Mouse (Mus musculus) limb, embryonic 11.5 days (tissue): ENCODE measurements around the gene Elmo1. TPM values are rescaled to one million over a fixed set of nuclear protein-coding genes. Genes with fewer than 3 reads are reported as not detected.
A peak's percentile ranks its signal among the peaks of the same experiment; 100 is the strongest.

Experiments used
- ATAC-seq: fragments of 200-750 bp; cut with Nextera tagmentation; 2 replicates; pipeline ENCODE4 v1.8.0; 2017; ENCODE audit warnings: low read depth; ENCODE audit not compliant: insufficient number of reproducible peaks, low FRiP score, low TSS enrichment
- DNase-seq: peaks from one replicate; pipeline ENCODE4 v3.0.0-alpha.2; 2015; ENCODE audit warnings: low spot score
- H3K27ac ChIP-seq: fragments of 300-500 bp; sonication (generic); replicated peaks from 2 replicates; pipeline ENCODE4 v1.5.1; 2014; ENCODE audit warnings: low read depth, mild to moderate bottlenecking, low read length
- H3K27me3 ChIP-seq: fragments of 300-500 bp; sonication (generic); 2 replicates; pipeline ENCODE4 v1.6.1; 2014; ENCODE audit warnings: mild to moderate bottlenecking, low read length, mixed read lengths; ENCODE audit not compliant: control insufficient read depth, insufficient read depth
- H3K36me3 ChIP-seq: fragments of 300-500 bp; sonication (generic); 2 replicates; pipeline ENCODE4 v1.6.1; 2014; ENCODE audit warnings: mild to moderate bottlenecking, low read length, moderate library complexity, mixed read lengths; ENCODE audit not compliant: control insufficient read depth, insufficient read depth
- H3K4me1 ChIP-seq: fragments of 300-500 bp; sonication (generic); 2 replicates; pipeline ENCODE4 v1.6.1; 2014; ENCODE audit warnings: low read length, mixed read lengths; ENCODE audit not compliant: control insufficient read depth, insufficient read depth
- H3K4me2 ChIP-seq: fragments of 300-500 bp; sonication (generic); 2 replicates; pipeline ENCODE4 v1.6.1; 2014; ENCODE audit warnings: low read depth, mild to moderate bottlenecking, moderate library complexity; ENCODE audit not compliant: severe bottlenecking
- H3K4me3 ChIP-seq: fragments of 300-500 bp; sonication (generic); 2 replicates; pipeline ENCODE4 v1.5.1; 2014; ENCODE audit warnings: low read depth, low read length
- H3K9ac ChIP-seq: fragments of 300-500 bp; sonication (generic); 2 replicates; pipeline ENCODE4 v1.6.1; 2014; ENCODE audit warnings: mild to moderate bottlenecking, low read length
- H3K9me3 ChIP-seq: fragments of 300-500 bp; sonication (generic); 2 replicates; pipeline ENCODE4 v1.6.1; 2016; ENCODE audit warnings: low read length; ENCODE audit not compliant: control insufficient read depth
- WGBS: fragments of 180-500 bp; shearing (Covaris S2); extraction: QIAGEN DNeasy Blood & Tissue Kit; methylation state at CpG from one replicate; pipeline ENCODE4 v1.1.7; 2014; 5-methylcytosine and 5-hydroxymethylcytosine counted together
- polyA plus RNA-seq: library from polyadenylated mRNA; unstranded; fragments of >200 nt; fragmentation: Nextera tagmentation; extraction: Ambion mirVana; gene quantifications from 2 replicates; pipeline ENCODE4 v1.2.1, GENCODE M21; 2014

Elmo1 gene
- polyA plus RNA-seq, 1 experiment from 2014 or later, result 9.6 TPM

DNA sequence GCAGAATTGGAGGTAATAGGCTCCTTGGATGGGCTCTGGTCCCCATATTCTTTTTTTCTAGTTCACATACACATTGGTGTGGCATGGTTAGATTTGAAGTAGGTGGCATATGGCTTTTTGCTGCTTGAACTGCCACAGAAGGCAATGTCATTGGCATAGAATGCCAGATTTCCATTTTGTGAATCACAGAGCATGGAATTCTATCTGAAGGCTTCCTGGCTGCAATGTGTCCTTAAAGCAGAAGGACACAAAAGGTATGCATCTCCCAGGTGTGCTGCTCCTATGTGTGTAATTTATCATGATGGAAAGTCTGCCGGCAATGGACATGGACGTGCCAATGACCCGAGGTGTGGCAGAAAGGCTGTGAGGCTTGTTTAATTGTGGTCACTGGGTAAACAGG, 371.2 kb downstream of the Elmo1 start:
- ATAC-seq, result no peak
- Histone ChIP-seq H3K27me3 (no peaks in the 10 kb centered on the region), H3K9ac (no peak overlapping the region), H3K27ac (no peak overlapping the region), H3K4me1 (no peaks in the 10 kb centered on the region), H3K36me3 (no peaks in the 10 kb centered on the region), H3K4me2 (no peak overlapping the region), H3K9me3 (no peaks in the 10 kb centered on the region), H3K4me3 (no peak overlapping the region)
- no peak for DNase-seq
- 87% methylated on average over 3 of the region's 3 CpGs for WGBS

DNA sequence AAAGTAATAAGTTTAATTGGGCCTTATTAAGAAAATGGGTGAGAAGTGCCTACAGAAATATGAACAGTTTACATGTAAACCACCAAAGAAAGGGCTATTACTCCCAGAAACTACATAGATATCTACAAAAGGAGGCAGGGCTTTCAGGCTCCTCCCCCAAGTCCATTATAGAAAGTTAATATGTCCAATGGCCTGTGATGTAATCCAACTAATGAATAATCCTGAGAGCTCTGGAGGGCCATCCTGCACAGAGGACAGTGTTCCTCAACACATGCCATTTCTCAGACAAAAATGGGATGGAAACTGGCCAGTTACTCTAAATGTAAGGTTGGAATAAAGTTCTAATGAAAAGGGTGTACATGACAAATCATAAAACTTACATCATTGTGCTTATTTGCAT, 373.8 kb downstream of the Elmo1 start:
- Histone ChIP-seq H3K36me3 (no peaks in the 10 kb centered on the region), H3K4me2 (no peak overlapping the region), H3K4me1 (no peaks in the 10 kb centered on the region), H3K4me3 (no peak overlapping the region), H3K9ac (no peak overlapping the region), H3K9me3 (no peaks in the 10 kb centered on the region), H3K27me3 (no peaks in the 10 kb centered on the region), H3K27ac (no peak overlapping the region)
- ATAC-seq (no peak), DNase-seq (no peak)

DNA sequence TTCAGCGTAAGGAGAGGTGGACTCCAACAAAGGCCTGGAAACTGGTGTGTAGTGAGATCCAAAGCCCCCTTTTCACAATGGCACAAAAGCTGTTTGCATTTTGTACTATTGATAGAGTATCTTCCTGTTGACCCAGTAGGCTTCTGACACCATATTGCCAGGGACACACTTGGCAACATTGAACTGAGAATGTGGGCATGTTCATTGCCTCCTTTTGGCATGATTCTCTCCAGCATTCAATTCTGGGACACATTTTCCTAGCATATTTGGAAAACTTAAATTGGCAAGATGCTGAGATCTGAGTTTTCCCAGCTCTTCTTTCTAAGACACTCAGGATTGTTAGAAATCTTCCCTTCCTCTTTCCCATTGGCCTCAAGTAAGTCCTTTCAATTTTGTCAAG, 377.0 kb downstream of the Elmo1 start:
- Histone ChIP-seq H3K4me1 (no peaks in the 10 kb centered on the region), H3K9ac (no peak overlapping the region), H3K27me3 (no peaks in the 10 kb centered on the region), H3K36me3 (no peaks in the 10 kb centered on the region), H3K9me3 (no peaks in the 10 kb centered on the region), H3K4me3 (no peak overlapping the region), H3K4me2 (no peak overlapping the region), H3K27ac (no peak overlapping the region)
- WGBS, result 94% methylated on average over 1 of the region's 1 CpGs
- DNase-seq (no peak), ATAC-seq (no peak)

DNA sequence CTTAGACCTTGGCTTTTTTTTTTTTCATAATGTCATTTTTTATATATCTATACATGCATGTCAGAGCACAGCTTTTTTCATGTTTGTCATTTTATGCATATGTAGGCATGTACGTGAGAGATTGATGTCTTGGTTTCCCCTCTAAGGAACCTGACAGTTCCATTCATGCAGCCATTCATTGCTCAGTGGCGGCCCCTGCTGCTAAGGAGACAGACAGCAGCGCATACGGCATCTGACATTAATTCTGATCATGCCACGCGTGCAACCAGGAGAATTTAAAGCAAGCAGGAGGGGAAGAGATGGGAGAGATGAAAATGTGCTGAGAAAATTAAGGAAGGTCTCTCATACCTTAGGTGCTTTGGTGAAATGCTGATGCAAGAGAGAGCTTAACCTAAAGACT, 381.3 kb downstream of the Elmo1 start:
- 11% methylated on average over 6 of the region's 6 CpGs for WGBS
- Histone ChIP-seq H3K4me3 (no peak overlapping the region), H3K4me1 (no peaks in the 10 kb centered on the region), H3K9me3 (no peaks in the 10 kb centered on the region), H3K9ac (no peak overlapping the region), H3K4me2 (no peak overlapping the region), H3K27me3 (no peaks in the 10 kb centered on the region), H3K27ac (no peak overlapping the region), H3K36me3 (no peaks in the 10 kb centered on the region)
- ATAC-seq, result no peak
- DNase-seq, result peak; percentile 80

DNA sequence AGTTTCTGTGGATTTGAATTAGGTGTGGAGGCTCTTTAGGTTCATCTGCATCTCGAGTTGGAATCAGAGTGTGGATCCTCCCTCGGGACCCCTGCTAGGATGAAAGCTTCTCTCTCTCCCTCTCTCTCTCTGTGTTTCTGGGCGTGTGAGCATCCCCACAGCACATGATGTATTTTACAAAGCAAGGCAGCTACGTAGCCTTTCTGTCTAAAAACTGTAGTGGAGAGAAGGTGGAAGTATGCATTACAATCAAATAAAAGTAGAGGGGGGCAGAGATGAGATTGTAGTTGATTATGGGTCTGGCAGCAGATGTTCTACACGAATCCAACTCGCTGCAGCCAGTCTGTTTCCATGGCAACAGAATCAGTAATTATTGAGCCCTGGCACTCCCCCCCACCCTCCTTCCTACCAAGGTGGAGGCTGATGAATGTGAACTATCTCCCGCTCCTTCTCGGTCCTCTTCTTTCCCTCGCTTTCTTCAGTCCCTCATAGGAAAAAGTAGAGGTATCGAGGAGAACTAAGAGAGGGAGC, 382.0 kb downstream of the Elmo1 start:
- 35% methylated on average over 10 of the region's 10 CpGs for WGBS
- H3K4me3 ChIP-seq, result no peak overlapping the region
- no peak overlapping the region for H3K4me2 ChIP-seq
- no peaks in the 10 kb centered on the region for H3K4me1 ChIP-seq
- H3K9me3 ChIP-seq, result no peaks in the 10 kb centered on the region
- H3K9ac ChIP-seq, result no peak overlapping the region
- DNase-seq (no peak), ATAC-seq (no peak)
- H3K36me3 ChIP-seq, result no peaks in the 10 kb centered on the region
- no peak overlapping the region for H3K27ac ChIP-seq
- H3K27me3 ChIP-seq, result no peaks in the 10 kb centered on the region

DNA sequence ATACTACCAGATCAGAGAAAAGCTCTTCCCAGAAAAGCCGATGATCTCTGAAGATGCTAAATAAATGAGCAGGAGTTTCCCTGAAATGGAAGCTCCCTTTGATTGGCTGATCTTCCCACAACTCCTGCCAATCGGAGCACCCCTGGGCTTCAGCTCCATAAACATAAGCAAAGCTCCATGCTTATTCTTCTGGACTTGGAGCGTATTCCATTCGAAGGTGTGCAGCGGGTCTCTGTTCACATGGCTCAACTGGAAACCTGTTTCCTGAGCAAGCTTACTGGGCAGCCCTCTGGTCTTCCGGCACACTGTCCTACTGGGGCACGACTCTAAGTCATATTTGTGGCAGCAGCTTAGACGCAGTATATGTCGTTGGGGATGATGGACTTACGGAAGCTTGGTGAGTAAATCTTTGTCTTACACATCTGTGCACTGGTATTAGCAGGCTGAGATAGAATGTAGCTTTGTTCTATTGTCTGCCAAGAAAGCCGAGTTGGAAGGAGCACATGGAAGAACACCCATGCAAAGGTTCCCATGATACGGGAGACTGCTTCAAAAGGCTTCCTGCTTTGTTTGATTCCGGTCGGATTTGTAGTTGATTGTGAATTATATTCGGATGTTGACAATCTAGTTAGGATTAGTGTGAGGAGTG, 382.6 kb downstream of the Elmo1 start:
- 81% methylated on average over 15 of the region's 15 CpGs for WGBS
- no peak overlapping the region for H3K4me2 ChIP-seq
- no peaks in the 10 kb centered on the region for H3K27me3 ChIP-seq
- no peaks in the 10 kb centered on the region for H3K36me3 ChIP-seq
- H3K27ac ChIP-seq, result no peak overlapping the region
- ATAC-seq (no peak), DNase-seq (no peak)
- H3K4me1 ChIP-seq, result no peaks in the 10 kb centered on the region
- no peak overlapping the region for H3K4me3 ChIP-seq
- H3K9me3 ChIP-seq, result no peaks in the 10 kb centered on the region
- no peak overlapping the region for H3K9ac ChIP-seq

DNA sequence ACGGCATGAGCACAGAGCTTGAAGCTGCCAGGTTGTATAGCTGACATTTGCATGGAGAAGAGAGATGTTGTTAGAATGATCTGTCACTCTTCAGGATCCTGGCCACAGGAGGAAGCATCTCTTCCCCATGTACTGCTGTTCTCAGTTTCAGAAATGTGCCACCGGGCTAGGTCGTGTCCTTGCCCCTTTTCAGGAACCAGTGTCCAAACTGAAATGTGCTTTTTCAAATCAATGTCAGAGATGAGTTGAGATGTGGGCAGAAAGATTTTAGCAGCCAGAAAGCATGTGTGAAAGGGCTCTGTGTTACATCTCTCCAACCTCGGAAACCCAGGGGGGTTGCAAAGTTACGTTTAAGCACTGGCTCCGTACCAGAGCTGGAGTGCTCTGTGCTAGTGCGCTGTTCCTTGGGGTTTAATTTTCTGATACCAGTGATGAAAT, 383.3 kb downstream of the Elmo1 start:
- H3K27ac ChIP-seq, result no peak overlapping the region
- H3K9me3 ChIP-seq, result no peaks in the 10 kb centered on the region
- no peaks in the 10 kb centered on the region for H3K36me3 ChIP-seq
- H3K4me1 ChIP-seq, result no peaks in the 10 kb centered on the region
- 81% methylated on average over 7 of the region's 7 CpGs for WGBS
- no peak overlapping the region for H3K9ac ChIP-seq
- ATAC-seq, result no peak
- H3K27me3 ChIP-seq, result no peaks in the 10 kb centered on the region
- H3K4me3 ChIP-seq, result no peak overlapping the region
- H3K4me2 ChIP-seq, result no peak overlapping the region
- no peak for DNase-seq

DNA sequence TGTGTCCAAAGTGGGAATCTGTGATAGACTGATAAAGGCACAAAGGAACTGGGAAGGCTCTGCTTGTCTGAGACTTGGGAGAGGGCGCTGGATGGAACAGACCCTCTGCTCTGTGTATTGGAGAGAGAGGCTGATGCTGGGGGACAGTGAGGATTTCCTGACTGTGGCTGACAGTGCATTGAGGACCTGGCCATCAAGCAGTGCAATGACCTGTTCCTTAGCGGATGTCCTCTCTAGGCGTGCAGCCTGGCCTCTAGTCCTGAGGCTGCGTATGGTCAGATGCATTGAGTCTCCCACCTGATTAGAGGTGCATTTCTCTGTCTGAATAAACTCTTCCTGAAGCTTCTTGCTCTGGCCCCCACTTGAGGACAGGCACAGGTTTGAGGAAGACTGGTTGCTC, 384.2 kb downstream of the Elmo1 start:
- DNase-seq, result no peak
- no peak for ATAC-seq
- Histone ChIP-seq H3K4me1 (no peaks in the 10 kb centered on the region), H3K9ac (no peak overlapping the region), H3K27me3 (no peaks in the 10 kb centered on the region), H3K9me3 (no peaks in the 10 kb centered on the region), H3K36me3 (no peaks in the 10 kb centered on the region), H3K4me3 (no peak overlapping the region), H3K4me2 (no peak overlapping the region), H3K27ac (no peak overlapping the region)
- 92% methylated on average over 4 of the region's 4 CpGs for WGBS

DNA sequence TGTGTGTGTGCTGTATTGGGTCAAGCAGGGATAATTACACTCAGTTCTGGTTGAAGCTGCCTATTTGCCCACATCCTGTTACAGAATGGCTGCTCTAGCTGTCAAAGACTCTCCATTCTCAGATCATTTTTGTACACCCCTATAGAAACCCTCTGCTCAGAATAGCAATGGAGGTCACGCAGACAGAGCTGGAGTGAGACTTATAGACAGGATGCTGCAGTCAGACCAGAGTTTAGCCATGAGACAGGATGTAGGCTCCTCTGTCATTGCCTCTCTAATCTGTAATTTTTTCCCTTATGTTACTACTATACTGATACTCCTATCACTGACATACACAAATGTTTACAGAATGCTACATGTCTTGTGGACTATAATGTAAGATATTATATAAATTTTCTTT, 391.4 kb downstream of the Elmo1 start:
- 94% methylated on average over 1 of the region's 1 CpGs for WGBS
- no peaks in the 10 kb centered on the region for H3K4me1 ChIP-seq
- no peaks in the 10 kb centered on the region for H3K36me3 ChIP-seq
- no peak overlapping the region for H3K4me3 ChIP-seq
- no peak overlapping the region for H3K9ac ChIP-seq
- no peaks in the 10 kb centered on the region for H3K27me3 ChIP-seq
- ATAC-seq, result no peak
- no peaks in the 10 kb centered on the region for H3K9me3 ChIP-seq
- no peak overlapping the region for H3K4me2 ChIP-seq
- no peak for DNase-seq
- no peak overlapping the region for H3K27ac ChIP-seq
